Mouse (Mus musculus): ENCODE measurements around the gene Psme2. TPM values are rescaled to one million over a fixed set of nuclear protein-coding genes. Genes with fewer than 3 reads are reported as not detected.

The Psme2 gene
- 100 to 1,000 TPM in 1 of 2 experiments, 10 to 100 TPM in 1; 90.7 to 132 TPM for total RNA-seq (2021)
- long read RNA-seq, experiment 1, transcript Psme2-208 (11 exons, 962 nt), result major isoform, 89 of 92 reads
- long read RNA-seq, experiment 1, partial matches to known transcripts, result 0 of 92 reads
- long read RNA-seq, experiment 1, other reads (novel, unspliced or antisense), result 2 of 92 reads
- long read RNA-seq, experiment 2, transcript Psme2-208 (11 exons, 962 nt), result major isoform, 56 of 57 reads
- long read RNA-seq, experiment 2, partial matches to known transcripts, result 0 of 57 reads
- long read RNA-seq, experiment 2, other reads (novel, unspliced or antisense), result 0 of 57 reads

- intact Hi-C loops (cut with DNase I), result no loop called here
- DNase-seq, result peak; percentile 92 to 93
Observed at GRCm38 (mm10) chr14:55590748-55591330, at the start of gene Psme2. Gene Psme2 (minus strand): TSS chr14:55591113.

- intact Hi-C loops (cut with DNase I), result no loop called here
- no peak for DNase-seq
Observed at GRCm38 (mm10) chr14:55637795-55638194, 46.9 kb upstream of the Psme2 start, which contains the start of gene Gm49378. Gene Gm49378 (minus strand): TSS chr14:55637895.

- intact Hi-C loops (cut with DNase I), result no loop called here
- DNase-seq, result peak; percentile 85 to 91
Observed at GRCm38 (mm10) chr14:55635523-55636007, 44.7 kb upstream of the Psme2 start, which contains the start of gene Ipo4. Gene Ipo4 (minus strand): TSS chr14:55635957.

GRCm38 (mm10) chr14:55634874-55635522, 44.1 kb upstream of the Psme2 start:
- intact Hi-C loops (cut with DNase I), result loop anchor here (5.0 kb wide), 1 partner anchor 37 kb away; the partner anchor contains the start of genes Gmpr2 and Nedd8
- DNase-seq, result peak in 1 of 2 experiments; percentile 21

GRCm38 (mm10) chr14:55629312-55629711, 38.4 kb upstream of the Psme2 start:
- DNase-seq, result peak; percentile 59 to 72
- intact Hi-C loops (cut with DNase I), result no loop called here

- intact Hi-C loops (cut with DNase I), result no loop called here
- no peak for DNase-seq
Observed at GRCm38 (mm10) chr14:55628077-55628827, 37.3 kb upstream of the Psme2 start.

GRCm38 (mm10) chr14:55618486-55619195, 27.7 kb upstream of the Psme2 start:
- intact Hi-C loops (cut with DNase I), result no loop called here
- DNase-seq, result no peak

- peak in 1 of 2 experiments; percentile 17 for DNase-seq
- intact Hi-C loops (cut with DNase I), result no loop called here
Observed at GRCm38 (mm10) chr14:55617822-55618221, 26.9 kb upstream of the Psme2 start, which contains the start of gene Rec8. Gene Rec8 (plus strand): TSS chr14:55618037.

- intact Hi-C loops (cut with DNase I), result no loop called here
- no peak for DNase-seq
Observed at GRCm38 (mm10) chr14:55616844-55617243, 25.9 kb upstream of the Psme2 start.

GRCm38 (mm10) chr14:55615876-55616275, 25.0 kb upstream of the Psme2 start:
- intact Hi-C loops (cut with DNase I), result no loop called here
- DNase-seq, result no peak

GRCm38 (mm10) chr14:55614565-55615178, 23.8 kb upstream of the Psme2 start:
- intact Hi-C loops (cut with DNase I), result no loop called here
- no peak for DNase-seq

GRCm38 (mm10) chr14:55613346-55613745, 22.4 kb upstream of the Psme2 start:
- intact Hi-C loops (cut with DNase I), result no loop called here
- no peak for DNase-seq

GRCm38 (mm10) chr14:55608339-55608738, 17.4 kb upstream of the Psme2 start:
- intact Hi-C loops (cut with DNase I), result no loop called here
- DNase-seq, result no peak

- intact Hi-C loops (cut with DNase I), result no loop called here
- DNase-seq, result no peak
Observed at GRCm38 (mm10) chr14:55605743-55606459, 15.0 kb upstream of the Psme2 start.

GRCm38 (mm10) chr14:55604823-55605222, 13.9 kb upstream of the Psme2 start:
- intact Hi-C loops (cut with DNase I), result loop anchor here (5.0 kb wide), 2 partner anchors 43 to 108 kb away; partner anchors contain the start of genes A730061H03Rik and Dcaf11
- DNase-seq, result no peak

- intact Hi-C loops (cut with DNase I), result loop anchor here (5.0 kb wide), 2 partner anchors 42 to 107 kb away; partner anchors contain the start of genes A730061H03Rik and Dcaf11
- DNase-seq, result peak; percentile 85 to 93
Observed at GRCm38 (mm10) chr14:55603633-55604576, 13.0 kb upstream of the Psme2 start.

GRCm38 (mm10) chr14:55603271-55603632, 12.3 kb upstream of the Psme2 start, which contains the start of gene Irf9:
Gene Irf9 (plus strand): TSS chr14:55603571.
- intact Hi-C loops (cut with DNase I), result loop anchor here (5.0 kb wide), 2 partner anchors 41 to 106 kb away; partner anchors contain the start of genes A730061H03Rik and Dcaf11
- no peak for DNase-seq

All from heart, postnatal 14 days (tissue).